Mouse (Mus musculus) liver, embryonic 16.5 days (tissue): ENCODE data around the gene Pnpla2. TPM values are rescaled to one million over a fixed set of nuclear protein-coding genes. Genes with fewer than 3 reads are reported as not detected.

ENCODE experiments used
- ATAC-seq: fragments of 200-750 bp; cut with Nextera tagmentation; 2 replicates; pipeline ENCODE4 v1.8.0; 2017; ENCODE audit warnings: low read depth, mild to moderate bottlenecking, moderate number of reproducible peaks, moderate library complexity
- H3K27ac ChIP-seq: fragments of 300-500 bp; sonication (generic); 2 replicates; pipeline ENCODE4 v1.5.1; 2014; ENCODE audit warnings: mild to moderate bottlenecking, low read length
- H3K27me3 ChIP-seq: fragments of 300-500 bp; sonication (generic); 2 replicates; pipeline ENCODE4 v1.6.1; 2014; ENCODE audit warnings: low read depth, low read length, mixed read lengths; ENCODE audit not compliant: control insufficient read depth, insufficient read depth
- H3K36me3 ChIP-seq: fragments of 300-500 bp; sonication (generic); 2 replicates; pipeline ENCODE4 v1.6.1; 2014; ENCODE audit warnings: mild to moderate bottlenecking; ENCODE audit not compliant: control insufficient read depth, insufficient read depth
- H3K4me1 ChIP-seq: fragments of 300-500 bp; sonication (generic); 2 replicates; pipeline ENCODE4 v1.6.1; 2014; ENCODE audit warnings: low read depth, low read length, mixed read lengths; ENCODE audit not compliant: control insufficient read depth
- H3K4me2 ChIP-seq: fragments of 300-500 bp; sonication (generic); 2 replicates; pipeline ENCODE4 v1.6.1; 2014; ENCODE audit warnings: low read depth, low read length, mixed read lengths
- H3K4me3 ChIP-seq: fragments of 300-500 bp; sonication (generic); 2 replicates; pipeline ENCODE4 v1.5.1; 2014; ENCODE audit warnings: low read depth, mild to moderate bottlenecking, low read length
- H3K9ac ChIP-seq: fragments of 300-500 bp; sonication (generic); 2 replicates; pipeline ENCODE4 v1.6.1; 2014; ENCODE audit warnings: low read depth, low read length
- H3K9me3 ChIP-seq: fragments of 300-500 bp; sonication (generic); replicated peaks from 2 replicates; pipeline ENCODE4 v1.6.1; 2016; ENCODE audit warnings: low read length; ENCODE audit not compliant: control insufficient read depth
- WGBS: fragments of 180-500 bp; shearing (Covaris S2); extraction: QIAGEN DNeasy Blood & Tissue Kit; methylation state at CpG from one replicate; pipeline ENCODE4 v1.1.7; 2014; ENCODE audit not compliant: insufficient replicate concordance; 5-methylcytosine and 5-hydroxymethylcytosine counted together
- polyA plus RNA-seq: library from polyadenylated mRNA; unstranded; fragments of >200 nt; fragmentation: Nextera tagmentation; extraction: Ambion mirVana; gene quantifications from 2 replicates; pipeline ENCODE4 v1.2.1, GENCODE M21; 2015

Pnpla2 gene
- polyA plus RNA-seq, 1 experiment from 2014 or later = 15.5 TPM

GRCm38 (mm10) chr7:141506278-141506677, 51.3 kb downstream of the Pnpla2 start:
- H3K9ac ChIP-seq = peak overlapping the region; percentile 67
- H3K4me2 ChIP-seq = peak overlapping the region; percentile 79

GRCm38 (mm10) chr7:141508160-141508559, 53.2 kb downstream of the Pnpla2 start:
- Histone ChIP-seq H3K36me3 (peaks cover 30% of the 10 kb centered on the region), H3K4me3 (peak overlapping the region; percentile 77), H3K9me3 (no peaks in the 10 kb centered on the region), H3K4me1 (peaks cover 26% of the 10 kb centered on the region), H3K27me3 (no peaks in the 10 kb centered on the region), H3K4me2 (peak overlapping the region; percentile 79), H3K27ac (peak overlapping the region; percentile 95), H3K9ac (peak overlapping the region; percentile 67)
- ATAC-seq = peak; percentile 76

More at GRCm38 (mm10) chr7:141506278-141506677, 51.3 kb downstream of the Pnpla2 start:
- H3K4me3 ChIP-seq = peak overlapping the region; percentile 77
- no peaks in the 10 kb centered on the region for H3K9me3 ChIP-seq
- H3K27me3 ChIP-seq = no peaks in the 10 kb centered on the region
- H3K27ac ChIP-seq = peak overlapping the region; percentile 95
- WGBS = 48% methylated on average over 2 of the region's 2 CpGs
- H3K36me3 ChIP-seq = peaks cover 15% of the 10 kb centered on the region
- peak; percentile 59 for ATAC-seq
- peaks cover 35% of the 10 kb centered on the region for H3K4me1 ChIP-seq

GRCm38 (mm10) chr7:141510196-141510595, 55.2 kb downstream of the Pnpla2 start:
- Histone ChIP-seq H3K9ac (no peak overlapping the region), H3K4me3 (no peak overlapping the region), H3K27me3 (no peaks in the 10 kb centered on the region), H3K4me2 (no peak overlapping the region), H3K9me3 (no peaks in the 10 kb centered on the region), H3K36me3 (peaks cover 43% of the 10 kb centered on the region), H3K4me1 (peaks cover 26% of the 10 kb centered on the region), H3K27ac (no peak overlapping the region)
- WGBS = 84% methylated on average over 5 of the region's 5 CpGs
- ATAC-seq = no peak

Other genes with a start within 250 kb of the Pnpla2 start
- gene Lmntd2, start 241.1 kb upstream of the Pnpla2 start, polyA plus RNA-seq = 0.80 and 0.84 TPM in 2 replicates
- gene Rassf7, start 239.3 kb upstream of the Pnpla2 start, polyA plus RNA-seq = 23.9 and 26.4 TPM in 2 replicates
- 23.8 and 28.5 TPM in 2 replicates for gene Phrf1, start 226.4 kb upstream of the Pnpla2 start, polyA plus RNA-seq
- gene Irf7, start 188.7 kb upstream of the Pnpla2 start, polyA plus RNA-seq = 7.7 and 8.2 TPM in 2 replicates
- 0.42 and 1.6 TPM in 2 replicates for gene Cdhr5, start 178.4 kb upstream of the Pnpla2 start, polyA plus RNA-seq
- gene Sct, start 176.1 kb upstream of the Pnpla2 start, polyA plus RNA-seq = 1.4 TPM in 1 of 2 replicates, not detected in the other
- gene Drd4, start 163.2 kb upstream of the Pnpla2 start, polyA plus RNA-seq = not detected in 2 replicates
- 11.6 and 13.6 TPM in 2 replicates for gene Deaf1, start 127.5 kb upstream of the Pnpla2 start, polyA plus RNA-seq
- gene Tmem80, start 127.5 kb upstream of the Pnpla2 start, polyA plus RNA-seq = 13.9 and 16.7 TPM in 2 replicates
- 26.0 and 34.0 TPM in 2 replicates for gene Eps8l2, start 116.3 kb upstream of the Pnpla2 start, polyA plus RNA-seq
- 373 and 397 TPM in 2 replicates for gene Taldo1, start 63.0 kb upstream of the Pnpla2 start, polyA plus RNA-seq
- 13.5 and 14.3 TPM in 2 replicates for gene Gatd1, start 41.1 kb upstream of the Pnpla2 start, polyA plus RNA-seq
- not detected in 2 replicates for gene Cend1, start 25.7 kb upstream of the Pnpla2 start, polyA plus RNA-seq
- gene Slc25a22, start 17.3 kb upstream of the Pnpla2 start, polyA plus RNA-seq = 18.7 and 20.7 TPM in 2 replicates
- gene Pidd1, start 11.2 kb upstream of the Pnpla2 start, polyA plus RNA-seq = 8.8 and 9.7 TPM in 2 replicates
- 644 and 698 TPM in 2 replicates for gene Rplp2, start 7.8 kb upstream of the Pnpla2 start, polyA plus RNA-seq
- 3.7 and 4.8 TPM in 2 replicates for gene Cracr2b, start 5.9 kb downstream of the Pnpla2 start, polyA plus RNA-seq
- 5.3 and 6.9 TPM in 2 replicates for gene Cd151, start 12.2 kb downstream of the Pnpla2 start, polyA plus RNA-seq
- gene Polr2l, start 19.9 kb downstream of the Pnpla2 start, polyA plus RNA-seq = 36.4 and 39.2 TPM in 2 replicates
- 46.1 and 47.2 TPM in 2 replicates for gene Tspan4, start 20.0 kb downstream of the Pnpla2 start, polyA plus RNA-seq
- 25.3 and 26.6 TPM in 2 replicates for gene Chid1, start 84.7 kb downstream of the Pnpla2 start, polyA plus RNA-seq
- gene Ap2a2, start 107.0 kb downstream of the Pnpla2 start, polyA plus RNA-seq = 66.7 and 70.7 TPM in 2 replicates
- 2.8 and 3.1 TPM in 2 replicates for gene Muc6, start 200.1 kb downstream of the Pnpla2 start, polyA plus RNA-seq
- 0.24 TPM in 1 of 2 replicates, not detected in the other for gene Muc2, start 235.1 kb downstream of the Pnpla2 start, polyA plus RNA-seq